Mouse (Mus musculus) testis, adult 2 months (tissue): ENCODE data around the gene Bpnt1. TPM values are rescaled to one million over a fixed set of nuclear protein-coding genes. Genes with fewer than 3 reads are reported as not detected.

Experiments used
- H3K27ac ChIP-seq: fragments of 200-500 bp; 2 replicates; pipeline ENCODE4 v1.5.1; 2012; ENCODE audit warnings: low read depth, low read length; ENCODE audit not compliant: control insufficient read depth, insufficient read depth
- H3K27me3 ChIP-seq: fragments of 200-500 bp; 2 replicates; pipeline ENCODE4 v1.6.1; 2012; ENCODE audit warnings: mild to moderate bottlenecking, low read length, moderate library complexity; ENCODE audit not compliant: control insufficient read depth, insufficient read depth
- H3K36me3 ChIP-seq: fragments of 200-500 bp; 2 replicates; pipeline ENCODE4 v1.6.1; 2012; ENCODE audit warnings: mild to moderate bottlenecking, low read length; ENCODE audit not compliant: control insufficient read depth, insufficient read depth
- H3K4me1 ChIP-seq: fragments of 200-500 bp; 2 replicates; pipeline ENCODE4 v1.6.1; 2012; ENCODE audit warnings: low read length; ENCODE audit not compliant: control insufficient read depth, insufficient read depth
- H3K4me3 ChIP-seq: fragments of 200-500 bp; 2 replicates; pipeline ENCODE4 v1.5.1; 2012; ENCODE audit warnings: low read depth, mild to moderate bottlenecking, low read length, moderate library complexity, mixed read lengths; ENCODE audit not compliant: control insufficient read depth
- CTCF ChIP-seq: fragments of 200-500 bp; IDR thresholded peaks from 2 replicates; pipeline ENCODE4 v1.5.1; 2012; ENCODE audit warnings: low read depth, mild to moderate bottlenecking, inconsistent platforms, low read length, moderate library complexity; ENCODE audit not compliant: control insufficient read depth, insufficient read depth, insufficient replicate concordance
- POLR2A ChIP-seq: fragments of 200-500 bp; IDR thresholded peaks from 2 replicates; pipeline ENCODE4 v1.6.1; 2012; ENCODE audit warnings: low read depth, mild to moderate bottlenecking, inconsistent platforms, low read length, moderate library complexity; ENCODE audit not compliant: control insufficient read depth
- polyA plus RNA-seq: library from polyadenylated mRNA; depleted of rRNA; stranded (reverse); fragments of >200 nt; gene quantifications from 2 replicates; pipeline ENCODE4 v1.2.3, GENCODE M21; 2012; rRNA removed

The Bpnt1 gene
- polyA plus RNA-seq, 1 experiment: 24.5 TPM

DNA sequence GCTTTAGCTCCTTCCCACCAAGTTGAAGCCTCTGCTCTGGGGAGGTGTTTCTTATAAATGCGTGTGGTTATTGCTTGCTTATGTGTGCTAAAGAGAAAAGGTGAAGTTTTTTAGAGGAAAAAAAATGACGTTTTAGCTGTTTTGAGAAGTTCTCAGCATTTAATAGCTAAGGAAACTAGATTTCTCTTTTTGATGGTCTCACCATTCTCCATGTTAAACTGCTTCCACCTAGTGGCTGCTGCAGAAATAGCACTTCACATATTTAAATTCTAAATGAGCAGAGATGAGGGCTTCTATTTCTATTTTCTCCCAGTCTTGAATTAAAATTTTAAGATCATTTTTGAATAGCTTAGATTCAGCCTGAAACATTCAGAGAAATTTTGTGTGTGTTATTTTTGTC is 72.1 kb downstream of the Bpnt1 start:
- H3K4me3 ChIP-seq: no peak overlapping the region
- no peaks in the 10 kb centered on the region for H3K27me3 ChIP-seq
- no peak overlapping the region for H3K27ac ChIP-seq
- no peaks in the 10 kb centered on the region for H3K4me1 ChIP-seq
- TF ChIP-seq CTCF: no peak
- TF ChIP-seq POLR2A: no peak
- peaks cover 4% of the 10 kb centered on the region for H3K36me3 ChIP-seq

DNA sequence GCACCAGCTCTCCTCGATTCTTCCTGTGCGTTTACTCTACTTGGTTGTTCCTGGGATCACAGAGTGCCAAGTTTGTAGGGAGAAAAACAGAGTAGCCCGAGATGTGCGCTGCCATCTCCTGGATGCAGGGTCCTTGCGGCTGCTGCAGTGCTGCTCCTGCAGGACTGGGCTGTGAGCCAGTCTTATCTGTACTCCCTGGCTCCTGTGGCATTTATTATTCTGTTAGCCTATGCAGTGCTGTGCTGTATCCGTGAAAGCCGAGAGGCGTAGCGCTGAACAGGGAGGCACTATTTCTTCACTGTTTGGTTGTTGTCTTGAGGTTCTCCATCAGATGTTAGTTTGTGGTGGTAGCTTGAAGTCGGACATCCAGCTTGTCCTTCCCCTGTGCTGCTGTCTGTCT is 74.0 kb downstream of the Bpnt1 start:
- H3K4me1 ChIP-seq: no peaks in the 10 kb centered on the region
- H3K36me3 ChIP-seq: peaks cover 4% of the 10 kb centered on the region

More for the DNA sequence above, 74.0 kb downstream of the Bpnt1 start:
- Histone ChIP-seq H3K27me3 (no peaks in the 10 kb centered on the region), H3K4me3 (no peak overlapping the region), H3K27ac (no peak overlapping the region)
- no peak for TF ChIP-seq CTCF
- TF ChIP-seq POLR2A: no peak

Other genes with a start within 250 kb of the Bpnt1 start
- gene Rab3gap2, start 128.0 kb upstream of the Bpnt1 start, polyA plus RNA-seq: 12.3 and 13.7 TPM in 2 replicates
- gene Iars2, start 2.8 kb upstream of the Bpnt1 start, polyA plus RNA-seq: 8.5 and 12.0 TPM in 2 replicates
- 13.7 and 15.3 TPM in 2 replicates for gene Eprs, start 30.9 kb downstream of the Bpnt1 start, polyA plus RNA-seq
- 0.02 TPM in 1 of 2 replicates, not detected in the other for gene Slc30a10, start 122.7 kb downstream of the Bpnt1 start, polyA plus RNA-seq